Mouse (Mus musculus) heart, postnatal 0 days (tissue): Measurements from ENCODE around the gene Tango2. TPM values are rescaled to one million over a fixed set of nuclear protein-coding genes. Genes with fewer than 3 reads are reported as not detected.

ENCODE experiments used
- ATAC-seq: fragments of 200-750 bp; cut with Nextera tagmentation; 2 replicates; pipeline ENCODE4 v1.8.0; 2017; ENCODE audit warnings: low read depth, moderate number of reproducible peaks, moderate library complexity; ENCODE audit not compliant: insufficient read depth
- DNase-seq: peaks from one replicate; pipeline ENCODE4 v3.0.0-alpha.2; 2016; ENCODE audit warnings: low spot score
- H3K27ac ChIP-seq: fragments of 300-500 bp; sonication (generic); 2 replicates; pipeline ENCODE4 v1.5.1; 2014; ENCODE audit warnings: low read depth, mild to moderate bottlenecking
- H3K27me3 ChIP-seq: fragments of 300-500 bp; sonication (generic); 2 replicates; pipeline ENCODE4 v1.6.1; 2014; ENCODE audit warnings: low read length, mixed read lengths; ENCODE audit not compliant: control insufficient read depth, insufficient read depth
- H3K36me3 ChIP-seq: fragments of 300-500 bp; sonication (generic); replicated peaks from 2 replicates; pipeline ENCODE4 v1.6.1; 2014; ENCODE audit warnings: low read length, mixed read lengths; ENCODE audit not compliant: control insufficient read depth, insufficient read depth
- H3K4me1 ChIP-seq: fragments of 300-500 bp; sonication (generic); 2 replicates; pipeline ENCODE4 v1.6.1; 2014; ENCODE audit warnings: antibody characterized with exemption; ENCODE audit not compliant: control insufficient read depth, insufficient read depth
- H3K4me2 ChIP-seq: fragments of 300-500 bp; sonication (generic); 2 replicates; pipeline ENCODE4 v1.6.1; 2014; ENCODE audit warnings: low read depth, mild to moderate bottlenecking, low read length, moderate library complexity
- H3K4me3 ChIP-seq: fragments of 300-500 bp; sonication (generic); 2 replicates; pipeline ENCODE4 v1.5.1; 2014; ENCODE audit warnings: low read depth, low read length
- H3K9ac ChIP-seq: fragments of 300-500 bp; sonication (generic); replicated peaks from 2 replicates; pipeline ENCODE4 v1.6.1; 2014; ENCODE audit warnings: low read depth, low read length, mixed read lengths
- H3K9me3 ChIP-seq: fragments of 300-500 bp; sonication (generic); replicated peaks from 2 replicates; pipeline ENCODE4 v1.6.1; 2016; ENCODE audit warnings: low read length; ENCODE audit not compliant: control insufficient read depth
- CTCF ChIP-seq: IDR thresholded peaks from 2 replicates; pipeline ENCODE4 v1.5.1; 2016; ENCODE audit warnings: antibody characterized with exemption, control low read depth, low read depth
- EP300 ChIP-seq: IDR thresholded peaks from 2 replicates; pipeline ENCODE4 v1.6.1; 2016; ENCODE audit warnings: antibody characterized with exemption, low read depth
- WGBS: fragments of 180-500 bp; shearing (Covaris S2); extraction: QIAGEN DNeasy Blood & Tissue Kit; methylation state at CpG from one replicate; pipeline ENCODE4 v1.1.7; 2014; 5-methylcytosine and 5-hydroxymethylcytosine counted together
- polyA plus RNA-seq: library from polyadenylated mRNA; unstranded; fragments of >200 nt; fragmentation: Nextera tagmentation; extraction: Ambion mirVana; gene quantifications from 2 replicates; pipeline ENCODE4 v1.2.1, GENCODE M21; 2015
- total RNA-seq: library from RNA; depleted of rRNA; stranded (reverse); fragments of >200 nt; gene quantifications from 2 replicates; pipeline ENCODE4 v1.2.3, GENCODE M21; 2014; ENCODE audit warnings: low replicate concordance

Gene Tango2
- total and polyA plus RNA-seq, 2 experiments from 2014 or later, result 56.9 to 65.8 TPM

DNA sequence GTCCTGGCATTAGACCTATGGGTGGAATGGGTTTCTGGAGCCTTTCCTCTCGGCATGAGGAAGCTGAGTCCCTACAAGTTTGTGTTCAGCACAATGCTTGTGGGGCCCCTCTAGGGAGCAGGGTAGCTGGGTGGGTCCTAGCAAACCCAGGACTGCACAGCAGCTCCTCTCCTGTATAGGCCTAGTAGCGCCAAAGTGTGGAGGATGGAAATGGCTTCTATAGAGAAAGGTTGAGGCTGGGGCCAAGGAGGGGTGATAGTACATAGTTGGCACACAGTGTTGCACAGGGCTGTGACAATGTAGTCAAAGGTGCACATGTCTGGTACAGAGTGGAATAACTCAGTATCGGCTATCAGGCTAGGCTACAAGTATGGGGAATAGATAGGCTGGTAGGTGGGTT lies 46.2 kb upstream of the Tango2 start:
- Histone ChIP-seq H3K27me3 (no peaks in the 10 kb centered on the region), H3K36me3 (peaks cover 25% of the 10 kb centered on the region), H3K4me1 (peaks cover 30% of the 10 kb centered on the region), H3K4me2 (peak overlapping the region; percentile 97), H3K27ac (peak overlapping the region; percentile 92), H3K4me3 (peak overlapping the region; percentile 73), H3K9me3 (no peaks in the 10 kb centered on the region), H3K9ac (no peak overlapping the region)
- 49% methylated on average over 3 of the region's 3 CpGs for WGBS
- TF ChIP-seq EP300 (no peak), CTCF (no peak)
- no peak for DNase-seq
- ATAC-seq, result no peak

GRCm38 (mm10) chr16:18393595-18393994 lies 45.7 kb upstream of the Tango2 start:
- Histone ChIP-seq H3K4me3 (peak overlapping the region; percentile 73), H3K27me3 (no peaks in the 10 kb centered on the region), H3K4me2 (peak overlapping the region; percentile 97), H3K36me3 (peaks cover 20% of the 10 kb centered on the region), H3K27ac (peak overlapping the region; percentile 92), H3K4me1 (peaks cover 35% of the 10 kb centered on the region), H3K9ac (peak overlapping the region; percentile 71), H3K9me3 (no peaks in the 10 kb centered on the region)
- ATAC-seq (no peak), DNase-seq (no peak)
- TF ChIP-seq CTCF (no peak), EP300 (no peak)
- WGBS, result 55% methylated on average over 5 of the region's 5 CpGs

DNA sequence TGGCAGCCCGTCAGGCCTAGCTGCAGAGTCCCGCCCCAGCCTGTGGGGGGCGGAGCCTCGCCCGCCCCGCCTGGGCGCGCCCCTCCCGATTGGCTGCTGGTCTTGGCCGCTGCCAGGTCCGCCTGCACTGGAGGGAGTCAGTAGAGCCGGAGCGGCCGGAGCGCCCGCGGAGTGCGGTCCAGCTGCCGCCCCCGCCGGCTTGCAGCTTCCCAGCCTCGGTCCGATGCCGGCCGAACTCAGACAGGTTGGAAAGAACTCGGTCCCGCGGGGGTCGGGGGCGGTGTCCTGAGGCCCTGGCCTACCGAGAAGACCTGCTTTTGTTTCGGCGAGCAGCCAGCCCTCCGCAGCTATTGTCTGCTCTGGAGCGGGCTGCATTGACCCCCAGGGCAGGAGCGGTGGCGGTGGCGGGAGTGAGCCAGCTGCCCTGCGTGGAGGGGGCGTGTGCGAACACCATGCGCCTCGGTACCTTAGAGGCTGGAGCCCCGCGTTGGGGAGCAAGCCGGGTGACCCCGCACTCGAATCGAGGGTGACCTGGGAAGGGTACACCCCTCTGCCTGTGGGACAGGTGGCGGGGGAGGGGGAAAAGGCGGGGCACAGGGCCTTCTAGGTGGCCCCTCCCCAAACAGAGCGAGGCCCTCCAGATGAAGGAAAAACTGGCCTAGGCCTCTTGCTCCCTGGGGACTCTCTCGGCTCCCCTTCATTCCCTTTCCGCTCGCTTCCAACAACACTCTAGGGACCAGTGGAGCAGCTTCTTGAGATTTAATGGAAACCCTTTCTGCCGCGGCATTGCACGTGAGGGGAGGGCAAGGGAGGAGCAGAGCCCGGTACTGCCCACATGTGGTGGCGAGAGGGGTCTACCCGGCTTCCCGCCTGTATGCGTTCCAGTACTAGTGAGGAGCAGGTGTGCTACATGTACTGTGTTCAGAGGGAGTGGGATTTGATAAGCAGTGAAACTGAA lies 44.8 kb upstream of the Tango2 start:
- no peaks in the 10 kb centered on the region for H3K27me3 ChIP-seq
- ATAC-seq, result peak; percentile 79
- H3K4me2 ChIP-seq, result peak overlapping the region; percentile 97
- WGBS, result under 1% methylated on average over 63 of the region's 63 CpGs
- H3K4me1 ChIP-seq, result peaks cover 43% of the 10 kb centered on the region
- TF ChIP-seq EP300, result peak; percentile 56; the same call in 1 of the 2 replicates
- peak; percentile 65 for TF ChIP-seq CTCF
- H3K27ac ChIP-seq, result peak overlapping the region; percentile 92
- peak; percentile 81 for DNase-seq
- peaks cover 12% of the 10 kb centered on the region for H3K36me3 ChIP-seq
- H3K4me3 ChIP-seq, result peak overlapping the region; percentile 73
- peak overlapping the region; percentile 71 for H3K9ac ChIP-seq
- no peaks in the 10 kb centered on the region for H3K9me3 ChIP-seq

GRCm38 (mm10) chr16:18391728-18392127 lies 43.8 kb upstream of the Tango2 start:
- ATAC-seq, result no peak

GRCm38 (mm10) chr16:18391127-18391526 lies 43.2 kb upstream of the Tango2 start:
- H3K9me3 ChIP-seq, result no peaks in the 10 kb centered on the region
- H3K27ac ChIP-seq, result no peak overlapping the region
- ATAC-seq (no peak), DNase-seq (no peak)
- no peaks in the 10 kb centered on the region for H3K36me3 ChIP-seq
- TF ChIP-seq EP300 (no peak), CTCF (no peak)
- 98% methylated on average over 3 of the region's 3 CpGs for WGBS
- H3K27me3 ChIP-seq, result no peaks in the 10 kb centered on the region
- peaks cover 47% of the 10 kb centered on the region for H3K4me1 ChIP-seq
- H3K9ac ChIP-seq, result no peak overlapping the region
- no peak overlapping the region for H3K4me3 ChIP-seq
- H3K4me2 ChIP-seq, result no peak overlapping the region

More at GRCm38 (mm10) chr16:18391728-18392127, 43.8 kb upstream of the Tango2 start:
- H3K36me3 ChIP-seq, result 0 out of 2 replicates have a peak, but pooled peaks cover 2% of the 10 kb centered on the region
- no peak overlapping the region for H3K9ac ChIP-seq
- 89% methylated on average over 3 of the region's 3 CpGs for WGBS
- H3K27me3 ChIP-seq, result no peaks in the 10 kb centered on the region
- no peak overlapping the region for H3K27ac ChIP-seq
- DNase-seq, result no peak
- no peaks in the 10 kb centered on the region for H3K9me3 ChIP-seq
- H3K4me2 ChIP-seq, result no peak overlapping the region
- no peak overlapping the region for H3K4me3 ChIP-seq
- peaks cover 52% of the 10 kb centered on the region for H3K4me1 ChIP-seq
- no peak for TF ChIP-seq CTCF
- no peak for TF ChIP-seq EP300
